Mouse (Mus musculus) embryonic facial prominence, embryonic 15.5 days (tissue): Measurements from ENCODE around the gene Unc5b. TPM values are rescaled to one million over a fixed set of nuclear protein-coding genes. Genes with fewer than 3 reads are reported as not detected.
A peak's percentile ranks its signal among the peaks of the same experiment; 100 is the strongest.

Experiments used
- ATAC-seq: fragments of 200-750 bp; cut with Nextera tagmentation; 2 replicates; pipeline ENCODE4 v1.8.0; 2017; ENCODE audit warnings: low read depth, moderate TSS enrichment; ENCODE audit not compliant: insufficient number of reproducible peaks, low FRiP score, low TSS enrichment
- H3K27ac ChIP-seq: fragments of 300-500 bp; sonication (generic); replicated peaks from 2 replicates; pipeline ENCODE4 v1.5.1; 2015; ENCODE audit warnings: mild to moderate bottlenecking, inconsistent platforms
- H3K27me3 ChIP-seq: fragments of 300-500 bp; sonication (generic); 2 replicates; pipeline ENCODE4 v1.6.1; 2015; ENCODE audit warnings: inconsistent platforms
- H3K36me3 ChIP-seq: fragments of 300-500 bp; sonication (generic); 2 replicates; pipeline ENCODE4 v1.6.1; 2015; ENCODE audit warnings: mild to moderate bottlenecking, inconsistent platforms
- H3K4me1 ChIP-seq: fragments of 300-500 bp; sonication (generic); 2 replicates; pipeline ENCODE4 v1.6.1; 2015; ENCODE audit warnings: inconsistent platforms
- H3K4me2 ChIP-seq: fragments of 300-500 bp; sonication (generic); replicated peaks from 2 replicates; pipeline ENCODE4 v1.6.1; 2015; ENCODE audit warnings: mild to moderate bottlenecking, inconsistent platforms
- H3K4me3 ChIP-seq: fragments of 300-500 bp; sonication (generic); replicated peaks from 2 replicates; pipeline ENCODE4 v1.5.1; 2015; ENCODE audit warnings: mild to moderate bottlenecking, inconsistent platforms
- H3K9ac ChIP-seq: fragments of 300-500 bp; sonication (generic); 2 replicates; pipeline ENCODE4 v1.6.1; 2015; ENCODE audit warnings: inconsistent platforms
- H3K9me3 ChIP-seq: fragments of 300-500 bp; sonication (generic); replicated peaks from 2 replicates; pipeline ENCODE4 v1.6.1; 2016; ENCODE audit warnings: inconsistent platforms
- WGBS: fragments of 180-500 bp; shearing (Covaris S2); methylation state at CpG from one replicate; pipeline ENCODE4 v1.1.7; 2015; 5-methylcytosine and 5-hydroxymethylcytosine counted together
- polyA plus RNA-seq: library from polyadenylated mRNA; unstranded; fragments of >200 nt; fragmentation: Nextera tagmentation; extraction: Ambion mirVana; gene quantifications from 2 replicates; pipeline ENCODE4 v1.2.1, GENCODE M21; 2015

Gene Unc5b
- polyA plus RNA-seq, 1 experiment from 2014 or later = 7.5 TPM

DNA sequence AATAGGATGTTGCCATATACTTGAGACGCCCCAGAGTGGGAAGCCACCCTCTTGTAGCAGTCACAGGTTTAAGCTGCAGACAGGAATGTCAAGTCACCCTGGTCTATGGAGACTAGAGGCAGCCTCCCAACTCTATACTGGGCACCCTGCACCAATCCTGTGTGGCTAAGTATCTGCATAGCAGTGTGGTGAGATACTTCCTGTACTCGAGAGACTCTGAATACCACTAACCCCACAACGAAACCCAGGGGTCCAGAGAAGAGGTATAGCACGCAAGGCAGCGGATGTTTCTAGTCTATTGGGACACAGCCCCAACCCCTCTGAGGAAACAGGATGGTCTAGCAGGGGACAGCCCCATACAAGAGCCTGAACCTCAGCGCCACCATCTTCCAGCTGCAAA is 22.9 kb downstream of the Unc5b start:
- H3K4me1 ChIP-seq = peaks cover 77% of the 10 kb centered on the region
- 52% methylated on average over 6 of the region's 6 CpGs for WGBS
- no peak overlapping the region for H3K9ac ChIP-seq
- H3K4me3 ChIP-seq = no peak overlapping the region
- no peaks in the 10 kb centered on the region for H3K9me3 ChIP-seq
- peaks cover 7% of the 10 kb centered on the region; the same call in 1 of the 2 replicates for H3K27me3 ChIP-seq
- H3K36me3 ChIP-seq = no peaks in the 10 kb centered on the region
- ATAC-seq = peak; percentile 21; the same call in 1 of the 2 replicates
- peak overlapping the region; percentile 82 for H3K27ac ChIP-seq
- H3K4me2 ChIP-seq = no peak overlapping the region

DNA sequence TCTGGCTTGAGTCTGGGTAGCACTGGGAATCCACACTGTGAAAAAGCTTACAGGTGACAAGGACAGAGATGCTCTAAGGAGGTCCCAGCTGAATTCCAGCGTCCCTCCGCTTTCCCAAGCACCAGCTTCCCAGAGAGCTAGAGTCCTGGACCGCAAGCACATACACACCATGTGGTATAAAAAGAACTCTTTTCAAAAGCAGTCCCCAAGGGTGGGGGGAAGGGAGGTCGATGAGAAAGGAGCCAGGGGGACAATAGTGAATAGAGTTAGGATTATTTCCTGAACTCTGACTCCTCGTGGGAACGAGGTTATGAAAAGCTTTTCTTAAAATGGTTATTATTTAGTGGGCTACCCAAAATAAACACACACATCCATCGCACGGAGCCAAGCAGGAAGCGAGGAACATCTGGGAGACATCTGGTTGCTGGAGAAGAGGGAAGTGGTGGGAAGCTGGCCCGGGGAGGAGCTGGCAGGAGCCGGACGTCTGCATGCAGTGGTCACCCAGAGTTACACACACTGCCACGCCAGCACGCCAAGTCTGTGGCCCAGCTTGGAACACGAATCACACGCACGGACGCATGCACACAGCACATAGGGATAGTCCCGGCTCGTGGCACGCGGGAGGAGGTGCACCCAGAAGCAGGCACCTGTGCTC is 23.7 kb downstream of the Unc5b start:
- peak overlapping the region; percentile 42 for H3K4me2 ChIP-seq
- no peaks in the 10 kb centered on the region for H3K9me3 ChIP-seq
- ATAC-seq = peak; percentile 75
- peak overlapping the region; percentile 82 for H3K27ac ChIP-seq
- H3K36me3 ChIP-seq = no peaks in the 10 kb centered on the region
- peaks cover 70% of the 10 kb centered on the region for H3K4me1 ChIP-seq
- WGBS = 18% methylated on average over 22 of the region's 22 CpGs
- H3K4me3 ChIP-seq = no peak overlapping the region
- H3K27me3 ChIP-seq = peaks cover 7% of the 10 kb centered on the region; the same call in 1 of the 2 replicates
- H3K9ac ChIP-seq = no peak overlapping the region

DNA sequence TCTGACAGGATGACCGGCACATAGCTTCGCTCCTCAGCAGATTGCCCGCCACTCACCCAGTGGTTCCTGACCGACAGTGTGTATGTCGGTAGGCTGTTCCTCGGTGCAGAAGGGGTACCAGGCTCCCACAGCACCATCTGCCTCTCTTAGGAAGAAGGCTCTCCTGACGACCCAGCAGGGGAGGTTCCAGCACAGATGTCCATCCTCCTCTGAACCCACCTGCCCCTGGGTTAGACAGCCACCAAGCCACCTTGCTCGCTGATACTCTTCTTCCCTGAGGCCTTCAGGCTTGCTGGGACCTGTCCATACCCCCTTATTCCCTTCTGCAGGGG is 25.2 kb downstream of the Unc5b start:
- no peak for ATAC-seq
- Histone ChIP-seq H3K4me3 (no peak overlapping the region), H3K9me3 (no peaks in the 10 kb centered on the region), H3K27ac (no peak overlapping the region), H3K4me2 (no peak overlapping the region), H3K9ac (no peak overlapping the region), H3K36me3 (no peaks in the 10 kb centered on the region), H3K27me3 (0 out of 2 replicates have a peak, but pooled peaks cover 8% of the 10 kb centered on the region), H3K4me1 (peaks cover 66% of the 10 kb centered on the region)
- 62% methylated on average over 8 of the region's 8 CpGs for WGBS

DNA sequence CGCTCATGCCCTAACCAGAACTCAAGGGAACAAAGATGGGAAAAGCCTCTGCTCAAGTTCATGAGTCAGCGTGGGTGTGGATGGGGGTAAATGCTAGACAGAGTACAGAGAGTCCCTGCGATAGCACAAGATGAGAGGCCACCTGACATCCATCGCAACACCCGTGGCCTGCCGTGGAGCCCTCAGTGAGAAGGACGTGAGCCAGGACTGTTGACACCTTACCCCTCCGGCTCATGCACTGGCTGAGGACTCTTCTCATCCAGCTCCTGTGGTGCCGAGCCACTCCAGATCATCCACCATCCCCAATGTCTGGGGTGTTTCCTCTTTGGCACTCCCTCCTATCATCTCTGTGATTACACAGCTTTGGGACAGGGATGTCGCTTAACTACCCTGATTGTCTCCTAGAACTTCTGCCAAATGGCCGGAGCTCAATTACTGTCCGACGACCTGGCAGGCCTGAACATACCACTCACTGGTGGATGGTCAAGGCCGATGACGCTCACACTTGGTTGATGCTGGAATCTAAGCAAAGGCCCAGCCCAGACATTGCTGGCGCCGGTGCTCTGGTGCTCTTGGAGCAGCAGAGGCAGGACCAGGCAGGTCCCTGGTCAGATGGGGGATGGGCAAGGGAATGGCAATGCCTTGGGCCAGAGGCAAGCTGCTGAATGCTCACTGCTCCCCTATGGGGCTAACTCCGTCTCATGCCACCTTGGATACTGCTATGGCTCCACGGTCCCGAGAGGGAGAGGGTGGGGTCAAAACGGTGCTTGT is 25.8 kb downstream of the Unc5b start:
- no peak overlapping the region for H3K27ac ChIP-seq

DNA sequence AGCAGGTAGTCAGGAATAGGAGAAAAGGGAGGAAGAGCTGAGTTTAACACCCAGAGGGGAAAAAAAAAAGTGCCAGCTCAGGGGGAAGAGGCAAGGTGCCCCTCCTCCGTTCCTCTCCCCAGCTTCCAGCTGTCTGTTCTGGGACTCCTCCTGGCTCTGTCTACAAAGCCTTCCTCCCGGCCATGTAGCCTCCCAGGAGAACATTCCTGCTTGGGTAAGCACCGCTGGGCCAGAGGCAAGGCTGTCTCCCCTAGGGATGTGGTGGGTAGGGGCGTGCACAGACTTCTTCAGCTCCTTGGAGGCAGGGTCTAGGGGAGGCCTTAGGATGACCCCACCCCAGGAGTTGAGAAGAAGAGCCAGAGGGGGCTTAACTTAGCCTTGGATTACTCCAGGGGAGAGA is 26.5 kb downstream of the Unc5b start:
- 28% methylated on average over 4 of the region's 4 CpGs for WGBS
- H3K27me3 ChIP-seq = 0 out of 2 replicates have a peak, but pooled peaks cover 14% of the 10 kb centered on the region
- no peaks in the 10 kb centered on the region for H3K36me3 ChIP-seq
- H3K9me3 ChIP-seq = no peaks in the 10 kb centered on the region
- H3K4me3 ChIP-seq = no peak overlapping the region
- peaks cover 76% of the 10 kb centered on the region for H3K4me1 ChIP-seq
- H3K4me2 ChIP-seq = no peak overlapping the region
- H3K9ac ChIP-seq = no peak overlapping the region
- H3K27ac ChIP-seq = 0 out of 2 replicates have a peak overlapping the region, but pooled peaks have one; percentile 2
- ATAC-seq = no peak

More for the DNA sequence above, 25.8 kb downstream of the Unc5b start:
- Histone ChIP-seq H3K4me3 (no peak overlapping the region), H3K9ac (no peak overlapping the region), H3K27me3 (0 out of 2 replicates have a peak, but pooled peaks cover 14% of the 10 kb centered on the region), H3K4me2 (no peak overlapping the region), H3K9me3 (no peaks in the 10 kb centered on the region), H3K4me1 (peaks cover 69% of the 10 kb centered on the region), H3K36me3 (no peaks in the 10 kb centered on the region)
- 63% methylated on average over 21 of the region's 21 CpGs for WGBS
- ATAC-seq = no peak

DNA sequence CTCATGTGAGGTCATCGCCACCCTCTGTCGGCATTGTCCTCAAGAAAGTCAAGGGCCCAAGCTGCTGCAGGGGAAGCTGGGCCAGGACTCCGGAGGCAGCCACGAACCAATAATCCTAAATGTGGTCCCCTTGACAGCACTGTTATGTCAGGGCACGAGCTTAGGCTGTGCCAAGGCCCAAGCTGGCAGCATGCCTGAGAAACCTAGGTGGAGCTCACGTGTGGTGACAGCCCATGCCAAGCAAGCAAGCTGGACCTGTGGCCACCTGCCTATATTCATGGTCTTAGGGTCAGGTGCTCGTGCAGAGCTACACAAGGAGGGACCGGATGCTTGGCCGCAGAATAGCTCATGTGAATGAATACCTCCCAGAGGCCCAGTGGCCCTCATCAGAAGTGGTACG is 27.4 kb downstream of the Unc5b start:
- H3K27me3 ChIP-seq = 0 out of 2 replicates have a peak, but pooled peaks cover 14% of the 10 kb centered on the region
- H3K36me3 ChIP-seq = no peaks in the 10 kb centered on the region
- H3K4me1 ChIP-seq = peaks cover 76% of the 10 kb centered on the region
- H3K27ac ChIP-seq = no peak overlapping the region
- H3K9ac ChIP-seq = no peak overlapping the region
- 80% methylated on average over 10 of the region's 10 CpGs for WGBS
- no peak overlapping the region for H3K4me3 ChIP-seq
- no peak for ATAC-seq
- no peaks in the 10 kb centered on the region for H3K9me3 ChIP-seq
- H3K4me2 ChIP-seq = no peak overlapping the region

DNA sequence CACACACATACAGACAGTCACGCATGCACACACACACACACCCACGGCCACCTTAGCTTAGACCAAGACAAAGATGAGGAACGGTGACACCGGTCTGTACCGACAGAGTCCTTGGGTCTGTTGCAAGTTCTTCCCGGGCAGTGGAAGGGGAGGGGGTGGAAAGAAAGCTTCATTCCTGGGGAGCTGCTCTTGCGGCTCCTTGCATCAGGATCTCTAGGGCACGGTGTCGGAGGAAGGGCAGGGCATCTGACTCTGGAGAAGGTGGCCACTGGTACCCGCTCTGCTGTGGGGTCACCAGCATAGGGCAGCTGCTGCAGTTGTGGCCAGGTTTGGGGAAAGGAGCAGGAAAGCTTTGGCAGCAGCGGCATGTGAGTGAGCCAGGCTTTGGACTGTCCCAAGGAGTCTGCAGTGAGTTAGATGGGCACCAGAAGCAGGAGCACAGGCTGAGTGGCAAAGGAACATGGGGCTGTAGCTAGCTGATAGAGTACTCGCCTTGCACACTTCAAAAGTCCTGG is 29.4 kb downstream of the Unc5b start:
- peaks cover 61% of the 10 kb centered on the region for H3K4me1 ChIP-seq
- H3K27me3 ChIP-seq = 0 out of 2 replicates have a peak, but pooled peaks cover 7% of the 10 kb centered on the region
- H3K4me2 ChIP-seq = no peak overlapping the region
- no peak overlapping the region for H3K9ac ChIP-seq
- no peaks in the 10 kb centered on the region for H3K9me3 ChIP-seq
- WGBS = 54% methylated on average over 12 of the region's 12 CpGs
- H3K27ac ChIP-seq = no peak overlapping the region
- no peaks in the 10 kb centered on the region for H3K36me3 ChIP-seq
- no peak overlapping the region for H3K4me3 ChIP-seq
- ATAC-seq = no peak

DNA sequence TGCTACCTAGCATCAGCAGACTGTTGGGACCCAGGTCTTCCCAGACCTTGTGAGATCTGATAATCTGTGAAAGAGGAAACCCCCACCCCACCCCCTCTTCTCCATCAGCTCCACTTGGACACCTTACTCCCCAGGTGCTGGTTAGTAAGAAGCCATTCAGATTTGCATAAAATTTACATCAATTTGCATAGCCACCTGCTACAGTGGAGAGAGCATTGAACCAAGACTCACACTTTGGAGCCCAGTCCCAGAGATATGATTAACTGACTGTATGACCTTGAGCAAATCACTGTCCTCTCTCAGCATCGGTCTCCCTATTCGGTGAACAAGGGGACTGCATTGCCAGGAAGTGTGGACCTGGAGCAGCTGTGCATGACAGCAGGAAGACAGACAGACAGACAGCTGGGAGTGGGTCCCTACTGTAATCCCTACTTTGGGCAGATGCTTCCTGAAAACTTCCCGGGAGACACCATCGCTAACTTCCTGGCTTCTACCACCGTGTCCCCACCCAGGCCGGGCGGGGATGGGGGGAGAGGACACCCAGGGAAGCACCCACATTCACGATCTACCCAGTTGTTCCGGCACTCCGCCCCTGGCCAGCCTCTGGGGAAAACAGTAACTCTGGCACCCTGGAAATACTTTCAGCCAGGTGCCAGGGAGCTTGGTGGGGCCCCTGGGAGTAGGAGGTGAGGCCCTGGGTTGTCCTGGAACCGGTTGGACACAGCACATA is 30.0 kb downstream of the Unc5b start:
- H3K9me3 ChIP-seq = no peaks in the 10 kb centered on the region
- peaks cover 59% of the 10 kb centered on the region for H3K4me1 ChIP-seq
- no peak overlapping the region for H3K27ac ChIP-seq
- ATAC-seq = no peak
- H3K36me3 ChIP-seq = no peaks in the 10 kb centered on the region
- WGBS = 35% methylated on average over 11 of the region's 11 CpGs
- H3K9ac ChIP-seq = no peak overlapping the region
- H3K4me3 ChIP-seq = no peak overlapping the region
- H3K4me2 ChIP-seq = no peak overlapping the region
- H3K27me3 ChIP-seq = 0 out of 2 replicates have a peak, but pooled peaks cover 7% of the 10 kb centered on the region

DNA sequence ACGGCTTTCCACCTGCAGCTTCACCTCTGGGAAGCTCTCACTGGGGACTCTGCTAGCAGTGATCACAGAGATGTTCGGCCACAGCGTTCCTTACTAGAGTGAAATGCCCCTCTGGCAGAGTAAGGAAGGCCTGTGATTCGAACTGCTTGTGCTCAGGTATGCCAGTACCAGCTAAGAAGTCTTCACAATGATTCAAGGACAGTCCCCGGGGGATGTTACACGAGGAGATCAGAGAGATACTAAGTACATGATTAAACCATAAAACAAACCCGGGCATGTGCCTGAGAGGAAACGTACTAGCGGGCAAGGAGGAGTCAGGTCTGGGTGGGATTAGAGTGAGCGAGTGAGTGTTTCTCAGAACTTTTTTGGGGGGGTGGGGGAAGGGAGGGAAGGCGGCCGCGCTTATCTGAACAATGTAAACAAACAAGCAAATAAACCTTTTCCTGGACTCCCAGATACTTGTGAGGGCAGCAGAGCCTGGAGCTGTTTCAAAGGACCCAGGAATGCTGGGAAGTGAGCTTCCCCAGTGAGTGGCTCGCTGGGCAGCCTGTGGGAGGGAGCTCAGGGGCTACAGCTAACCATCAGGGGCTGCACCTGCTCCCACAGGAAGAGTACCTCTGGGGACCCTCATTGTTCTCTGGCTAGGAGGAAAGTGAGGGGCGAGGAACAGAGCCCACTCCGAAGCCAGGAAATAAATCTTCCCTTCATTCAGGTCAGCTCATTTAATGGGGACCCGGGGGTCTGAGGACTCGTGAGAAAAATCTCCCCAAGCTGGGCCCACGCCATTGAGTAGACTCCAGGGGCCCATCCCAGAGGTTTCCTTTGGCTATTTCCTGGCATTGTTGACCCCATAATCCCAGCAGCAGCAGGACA is 30.9 kb downstream of the Unc5b start:
- H3K4me3 ChIP-seq = no peak overlapping the region
- H3K4me2 ChIP-seq = 0 out of 2 replicates have a peak overlapping the region, but pooled peaks have one; percentile 1
- 0 out of 2 replicates have a peak, but pooled peaks cover 7% of the 10 kb centered on the region for H3K27me3 ChIP-seq
- ATAC-seq = no peak
- peaks cover 58% of the 10 kb centered on the region for H3K4me1 ChIP-seq
- no peak overlapping the region for H3K9ac ChIP-seq
- WGBS = 11% methylated on average over 19 of the region's 19 CpGs
- H3K27ac ChIP-seq = no peak overlapping the region
- no peaks in the 10 kb centered on the region for H3K9me3 ChIP-seq
- no peaks in the 10 kb centered on the region for H3K36me3 ChIP-seq

DNA sequence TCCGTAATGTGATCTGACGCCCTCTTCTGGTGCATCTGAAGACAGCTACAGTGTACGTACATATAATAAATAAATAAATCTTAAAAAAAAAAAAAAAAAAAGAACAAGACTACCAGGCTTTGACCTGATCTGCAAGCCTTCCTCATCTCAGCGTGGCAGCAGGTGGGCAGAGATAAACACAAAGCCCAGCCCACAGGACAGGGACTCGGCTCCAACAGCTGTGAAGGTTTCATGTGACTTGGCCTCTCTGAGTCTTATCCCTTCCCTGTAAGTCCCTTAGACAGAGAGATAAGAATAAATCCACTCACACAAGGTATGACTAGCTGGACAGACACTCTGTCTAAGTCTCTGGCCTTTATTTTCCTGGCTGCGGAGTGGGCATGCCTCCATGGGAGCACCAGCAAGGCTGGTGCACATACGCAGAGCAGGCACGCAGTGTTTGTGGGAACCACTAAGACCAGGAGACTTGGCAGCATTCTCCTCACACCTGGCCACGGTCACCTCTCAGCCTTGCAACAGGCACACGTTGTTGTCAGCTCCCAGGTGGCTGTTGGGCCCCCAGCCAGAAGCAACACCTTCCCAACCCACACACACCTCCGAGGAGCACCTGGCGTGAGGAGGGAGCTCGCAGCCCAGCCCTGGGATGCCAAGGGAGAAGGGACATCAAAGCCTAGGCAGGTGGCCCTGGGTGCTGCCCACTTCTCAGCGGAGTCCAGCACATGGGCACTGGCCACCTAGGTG is 33.5 kb downstream of the Unc5b start:
- Histone ChIP-seq H3K27me3 (0 out of 2 replicates have a peak, but pooled peaks cover 7% of the 10 kb centered on the region), H3K4me2 (no peak overlapping the region), H3K9me3 (no peaks in the 10 kb centered on the region), H3K4me3 (no peak overlapping the region), H3K27ac (no peak overlapping the region), H3K4me1 (peaks cover 62% of the 10 kb centered on the region), H3K36me3 (no peaks in the 10 kb centered on the region), H3K9ac (no peak overlapping the region)
- no peak for ATAC-seq
- WGBS = 74% methylated on average over 14 of the region's 14 CpGs
